Mouse (Mus musculus) adrenal gland, postnatal 25 days (tissue): ENCODE results near the gene Fkbp14. TPM values are rescaled to one million over a fixed set of nuclear protein-coding genes. Genes with fewer than 3 reads are reported as not detected.

Source experiments
- DNase-seq: peaks from one replicate; pipeline ENCODE4 v3.0.0; 2021; ENCODE audit warnings: mixed read lengths
- total RNA-seq: library from RNA; stranded (reverse); gene quantifications from 2 replicates; pipeline ENCODE4 v1.2.3, GENCODE M21; 2021

The Fkbp14 gene
- total RNA-seq, 1 experiment from 2014 or later = 17.2 TPM

DNA sequence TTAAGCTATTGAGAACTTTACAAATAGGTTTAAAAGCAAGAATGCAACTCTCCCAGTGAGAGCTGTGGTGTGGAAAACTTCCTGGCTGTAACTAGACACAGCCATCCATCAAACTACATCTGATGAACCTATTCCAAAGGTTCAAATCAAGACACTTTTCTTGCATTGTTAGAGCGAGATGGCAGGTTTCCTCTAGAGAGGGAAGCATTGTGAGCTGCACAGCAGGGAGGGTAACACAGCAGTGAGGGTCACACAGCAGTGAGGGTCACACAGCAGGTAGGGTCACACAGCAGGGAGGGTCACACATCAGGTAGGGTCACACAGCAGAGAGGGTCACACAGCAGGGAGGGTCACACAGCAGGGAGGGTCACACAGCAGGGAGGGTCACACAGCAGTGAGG is 8.9 kb downstream of the Fkbp14 start:
- DNase-seq = no peak

DNA sequence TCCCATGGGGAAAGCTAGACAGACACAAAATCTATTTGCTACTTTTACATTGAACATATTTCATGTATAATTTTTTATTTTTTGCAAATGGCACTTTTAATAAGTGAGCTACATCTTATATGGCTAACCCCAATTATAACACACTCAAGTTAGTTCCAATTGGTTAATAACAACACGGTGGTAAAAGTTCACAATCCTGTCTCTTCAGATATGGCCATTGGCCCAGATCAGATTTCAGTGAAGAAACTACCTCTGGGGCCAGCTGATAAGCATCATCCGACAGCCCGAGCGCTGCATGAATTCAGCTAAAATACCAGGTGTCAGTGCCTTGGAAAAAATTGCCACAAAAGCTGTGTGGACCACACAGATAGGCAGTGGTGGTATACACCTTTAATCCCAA is 9.4 kb downstream of the Fkbp14 start:
- no peak for DNase-seq

DNA sequence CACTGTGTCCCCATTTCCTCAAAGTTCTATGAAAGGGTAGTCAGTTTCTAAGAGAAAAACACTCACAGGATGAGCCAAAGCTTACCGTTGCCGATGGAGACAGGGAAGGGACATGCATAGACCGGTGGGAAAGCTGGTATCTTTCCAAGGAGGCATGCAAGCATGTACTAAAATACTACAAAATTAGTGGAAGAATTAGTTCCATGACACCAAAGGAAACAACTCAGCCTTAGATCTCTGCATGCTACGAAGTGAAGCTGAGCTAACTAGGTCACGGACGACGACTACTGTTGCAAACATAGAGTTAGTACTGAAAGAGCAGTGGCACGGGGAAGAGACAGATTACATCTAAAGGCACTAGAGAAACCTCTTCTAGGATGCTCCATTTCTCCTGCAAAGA is 10.2 kb downstream of the Fkbp14 start:
- no peak for DNase-seq

DNA sequence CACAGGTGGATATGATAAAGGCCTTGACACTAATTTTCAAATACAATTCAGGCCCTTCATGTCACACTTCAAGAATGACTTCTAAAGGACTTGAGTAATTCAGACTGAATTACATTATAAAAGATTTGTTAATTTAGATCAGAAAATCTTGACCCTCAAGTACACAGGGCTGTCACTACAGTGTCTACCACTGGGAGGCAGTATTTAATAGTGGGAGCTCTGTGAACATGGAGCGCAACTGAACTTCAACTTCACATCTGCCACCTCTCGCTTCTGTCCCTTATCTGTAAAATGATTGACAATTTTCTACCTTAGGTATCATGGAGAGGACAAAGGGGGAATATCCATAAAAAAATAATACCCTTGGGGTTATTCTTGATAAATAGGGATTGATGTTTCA is 10.9 kb downstream of the Fkbp14 start:
- peak; percentile 18 for DNase-seq

DNA sequence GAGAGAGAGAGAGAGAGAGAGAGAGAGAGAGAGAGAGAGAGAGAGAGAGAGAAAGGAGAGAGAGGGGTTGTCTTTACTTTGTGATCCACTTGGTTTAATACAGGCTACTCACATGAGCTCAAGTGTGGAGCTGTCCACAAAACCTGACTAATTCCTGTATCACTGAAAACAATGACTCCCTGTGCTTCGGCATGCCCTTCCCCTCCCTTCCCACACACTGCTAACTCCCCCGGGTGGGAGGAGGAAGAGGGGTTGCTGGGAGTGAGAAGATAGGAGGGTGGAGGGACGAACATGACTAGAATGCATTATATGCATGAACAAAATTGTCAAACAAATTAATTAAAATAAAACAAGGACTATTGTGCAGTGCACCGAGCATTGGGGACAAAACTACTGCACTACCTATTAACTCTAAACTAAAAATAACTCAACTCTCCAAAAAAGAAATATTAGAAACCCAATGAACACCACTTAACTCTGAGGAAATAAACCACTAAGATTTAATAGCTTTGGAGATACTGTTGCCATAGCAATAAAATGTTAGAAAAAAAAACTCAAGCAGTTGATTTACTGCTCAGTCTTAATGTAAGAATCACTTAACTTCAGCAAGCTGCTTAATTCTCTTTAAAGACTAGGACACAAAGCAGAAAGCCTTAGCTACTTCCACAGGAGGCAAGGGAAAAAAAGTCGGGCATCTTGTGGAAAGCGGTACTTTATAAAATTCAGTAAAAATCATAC is 23.7 kb downstream of the Fkbp14 start:
- DNase-seq = no peak

DNA sequence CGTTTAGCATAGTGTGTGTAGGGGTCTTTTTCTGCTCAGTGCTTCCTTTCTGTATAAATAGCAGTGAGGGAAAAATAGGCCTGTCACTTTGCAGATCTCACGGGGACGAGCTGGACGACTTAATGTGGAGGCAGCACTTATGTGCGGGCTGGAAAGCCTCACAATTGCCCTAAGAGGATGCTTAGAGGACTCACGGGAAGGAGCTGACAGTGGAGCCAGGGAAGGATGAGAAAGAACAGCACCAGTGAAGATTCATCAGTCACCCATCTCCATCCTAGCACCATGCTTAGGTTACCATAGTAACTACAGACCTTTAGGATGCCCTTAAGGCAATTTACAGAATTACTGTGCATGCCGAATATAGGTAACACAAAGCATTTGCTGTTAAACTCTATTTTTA is 27.3 kb downstream of the Fkbp14 start:
- DNase-seq = no peak

DNA sequence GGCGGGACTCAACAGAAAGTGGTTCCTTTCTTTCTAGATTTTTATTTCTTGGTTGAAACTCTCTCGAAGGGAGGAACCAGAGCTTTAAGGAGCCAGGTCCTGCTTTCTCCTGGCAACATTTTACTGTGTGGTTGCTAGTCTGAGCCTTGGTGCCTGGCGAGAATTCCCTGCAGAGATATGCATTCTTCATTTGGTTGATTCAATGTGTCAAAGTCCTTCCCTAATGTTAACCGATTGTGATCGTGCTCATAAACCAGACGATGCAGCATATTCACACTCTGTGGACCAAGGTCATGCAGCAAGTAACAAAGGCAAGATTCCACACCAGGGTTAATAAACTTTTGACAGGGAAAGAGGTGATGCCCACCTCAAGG is 30.6 kb downstream of the Fkbp14 start:
- DNase-seq = no peak

DNA sequence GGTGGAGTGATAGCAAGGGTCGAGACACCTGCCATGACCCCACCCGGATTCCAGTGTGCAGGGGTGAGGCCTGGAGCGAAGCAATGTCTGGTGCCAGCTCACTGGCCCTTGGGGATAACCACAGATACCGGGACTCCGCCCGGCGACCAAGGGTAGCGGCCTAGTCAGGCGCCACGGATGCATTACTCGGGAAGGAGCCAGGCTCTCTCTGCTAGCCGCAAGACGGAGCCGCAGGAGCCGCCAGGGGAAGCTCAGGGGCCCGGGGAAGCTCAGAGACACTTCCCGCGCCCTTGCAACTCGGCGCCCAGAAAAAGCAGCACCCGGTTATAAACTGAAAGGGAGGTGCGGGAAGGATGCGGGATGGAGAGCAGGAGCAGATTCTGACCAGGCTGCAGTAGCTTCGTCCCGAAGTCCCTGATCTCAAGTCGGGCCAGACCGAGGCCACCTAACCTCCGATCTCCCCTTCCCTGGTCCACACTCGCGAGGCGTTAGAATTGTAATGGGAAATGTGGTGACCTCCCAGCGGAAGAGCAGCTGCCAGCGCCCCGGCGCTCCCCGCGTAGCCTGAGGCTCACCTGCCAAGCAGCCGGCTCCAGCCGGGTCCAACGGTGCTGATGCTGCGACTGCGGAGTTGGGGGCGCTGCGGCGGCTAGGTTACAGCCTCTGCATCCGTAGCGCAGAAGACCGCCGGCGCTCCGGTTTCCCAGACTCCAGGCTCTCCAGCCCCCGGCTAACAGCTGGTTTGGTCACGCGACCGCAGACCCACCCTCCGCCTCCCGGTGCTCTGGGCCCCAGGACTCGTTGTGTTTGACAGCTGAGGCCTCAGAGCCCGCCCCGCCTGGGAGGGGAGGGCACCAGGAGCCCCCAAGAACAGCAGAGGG is 31.2 kb downstream of the Fkbp14 start, which contains the start of gene Scrn1:
TSS of gene Scrn1 (minus strand) at position 825 of the 881 bp plus-strand sequence.
- DNase-seq = peak; percentile 71

DNA sequence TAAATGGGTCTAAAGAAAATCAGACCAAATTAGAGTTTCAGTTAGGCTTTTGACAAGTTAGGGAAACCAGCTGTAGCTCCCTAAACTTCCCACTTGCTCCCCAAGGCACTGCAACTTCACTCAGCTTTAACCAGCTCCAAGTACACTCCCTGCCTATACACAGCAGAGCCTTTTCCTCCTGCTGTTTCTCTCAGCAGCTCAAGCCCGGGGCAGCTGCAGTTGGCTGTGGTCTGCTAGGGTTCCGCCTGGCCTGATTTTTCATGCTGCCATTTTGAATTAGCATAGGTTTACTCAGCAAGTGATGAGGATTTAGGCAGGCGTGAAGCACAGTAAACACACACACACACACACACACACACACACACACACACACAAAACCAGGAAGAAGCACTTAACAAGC is 32.1 kb downstream of the Fkbp14 start:
- no peak for DNase-seq

DNA sequence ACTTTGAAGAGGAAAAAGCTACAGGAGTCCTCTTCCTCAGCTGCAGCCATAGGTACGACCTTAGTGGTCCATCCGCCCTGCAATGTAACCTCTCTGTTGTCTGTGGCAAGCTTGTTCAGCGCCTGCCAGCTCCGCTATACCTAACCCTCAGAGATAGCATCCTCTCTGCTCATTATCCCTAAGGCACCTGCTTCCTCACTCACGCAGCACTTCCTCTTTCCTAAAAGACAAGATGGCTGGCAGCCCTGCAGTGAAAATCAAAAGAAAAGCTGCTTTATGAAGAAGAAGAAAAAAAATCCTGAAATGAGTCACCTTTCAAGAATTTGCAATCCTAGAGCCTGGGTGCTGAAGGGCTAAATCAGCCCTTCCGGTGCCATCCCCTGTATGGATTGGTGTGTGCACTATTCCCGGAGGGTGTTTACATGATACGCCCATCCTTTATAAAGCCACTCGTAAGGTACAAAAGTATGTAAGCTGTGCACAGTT is 32.6 kb downstream of the Fkbp14 start:
- no peak for DNase-seq

DNA sequence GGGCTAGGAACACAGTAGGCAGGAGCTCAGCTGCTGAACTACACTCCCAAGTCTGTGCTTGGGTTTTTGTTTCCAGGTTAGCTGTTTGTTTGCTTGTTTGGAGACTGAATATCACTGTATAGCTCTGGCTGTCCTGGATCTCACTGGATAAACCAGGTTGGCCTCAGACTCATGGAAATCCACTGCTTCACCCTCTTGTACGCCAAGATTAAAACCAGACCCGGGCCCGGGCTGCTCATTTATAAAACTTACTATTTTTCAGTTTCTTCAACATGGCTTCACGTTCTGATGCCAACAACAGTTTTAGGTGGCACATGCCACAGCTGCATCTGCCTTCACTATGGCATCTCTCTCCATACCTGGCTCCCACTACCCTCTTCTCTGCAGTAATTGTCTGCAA is 33.5 kb downstream of the Fkbp14 start:
- no peak for DNase-seq

DNA sequence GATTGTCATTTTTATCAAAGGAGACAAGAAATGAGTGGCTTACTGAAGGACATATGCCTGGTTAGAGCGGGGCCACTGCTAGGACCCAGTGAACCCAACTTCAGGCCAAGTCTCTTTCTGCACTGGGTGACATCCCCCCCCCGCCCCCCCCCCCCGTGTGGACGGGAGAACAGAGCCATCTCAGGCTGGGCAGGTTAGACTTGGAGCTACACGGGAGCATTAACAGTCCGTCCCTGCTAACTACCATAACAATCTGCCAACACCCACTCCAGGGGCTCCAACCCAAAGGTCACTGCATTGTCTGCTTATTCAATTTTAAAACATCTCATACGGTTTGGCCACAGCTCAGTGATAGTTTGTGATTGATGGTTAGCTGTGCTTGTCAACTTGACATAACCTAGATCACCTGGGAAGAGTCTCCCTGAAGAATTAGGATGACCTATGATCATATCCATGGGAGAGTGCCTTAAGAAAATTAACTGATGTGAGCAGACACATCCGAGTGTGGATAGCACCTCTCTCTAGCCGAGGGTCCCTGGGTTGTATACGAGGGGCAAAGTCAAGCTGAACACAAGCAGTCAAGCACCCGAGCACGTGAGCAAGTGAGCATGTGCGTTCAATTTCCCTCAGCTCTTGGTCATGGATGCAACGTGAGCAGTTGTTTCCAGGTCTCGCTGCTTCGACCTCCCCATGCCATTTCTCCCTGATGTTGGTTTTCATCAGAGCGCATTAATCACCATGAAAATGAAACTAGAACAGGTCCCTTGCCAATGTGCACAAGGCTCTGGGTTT is 34.9 kb downstream of the Fkbp14 start:
- DNase-seq = no peak

DNA sequence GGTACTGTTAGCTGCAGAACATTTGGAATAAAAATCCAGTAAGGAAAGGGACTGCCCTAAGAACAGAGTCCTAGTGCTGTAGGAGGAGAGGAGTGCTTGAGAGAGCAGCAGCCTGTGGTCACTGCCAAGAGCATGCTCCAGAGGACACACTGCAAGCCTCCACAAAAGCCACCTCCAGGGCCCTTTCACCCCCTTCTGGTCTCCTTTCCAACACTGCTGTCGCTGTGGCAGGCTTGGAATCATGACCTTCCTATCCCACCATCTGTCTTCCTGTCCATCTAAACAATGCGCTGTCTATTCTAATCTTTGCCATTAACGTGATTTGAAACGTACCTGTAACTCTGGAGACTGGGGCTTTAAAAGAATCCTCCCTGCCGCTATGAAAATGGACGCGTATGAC is 38.6 kb downstream of the Fkbp14 start:
- no peak for DNase-seq

DNA sequence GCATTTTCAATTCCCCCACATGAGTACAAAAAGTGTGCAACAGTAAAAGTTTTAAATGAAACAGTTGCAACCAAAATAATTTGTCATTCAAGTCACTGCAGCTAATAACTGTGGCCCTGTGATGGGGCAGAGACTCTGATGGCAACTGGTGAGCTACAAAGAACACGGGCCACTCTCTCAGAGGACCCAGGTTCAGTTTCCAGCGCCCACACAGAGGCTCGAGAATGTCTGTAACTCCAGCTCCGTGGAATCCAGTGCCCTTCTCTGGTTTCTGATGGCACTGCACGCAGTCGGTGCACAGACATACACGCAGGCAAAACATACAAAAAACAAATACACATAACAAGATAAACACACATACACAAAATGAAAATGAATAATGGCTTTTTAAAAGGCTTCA is 39.4 kb downstream of the Fkbp14 start:
- DNase-seq = no peak

DNA sequence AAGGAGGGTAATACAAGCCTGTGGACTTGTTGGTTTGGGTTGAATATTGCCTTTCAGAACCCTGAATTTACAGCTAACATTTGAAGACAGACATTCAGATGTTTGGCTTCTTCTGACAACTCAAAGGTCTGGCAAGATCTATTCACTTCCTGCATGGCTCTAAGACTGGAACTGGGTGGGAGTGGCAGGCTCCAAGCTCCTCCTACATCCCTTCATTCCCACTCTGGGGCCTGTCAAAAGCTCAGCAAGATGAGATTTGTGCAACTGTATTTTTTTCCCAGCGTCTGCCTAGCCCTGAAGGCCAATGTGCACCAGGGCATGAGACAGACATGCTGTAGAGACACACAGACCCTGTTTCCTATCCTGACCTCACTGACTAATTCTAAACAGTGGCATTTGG is 41.3 kb downstream of the Fkbp14 start:
- DNase-seq = no peak

DNA sequence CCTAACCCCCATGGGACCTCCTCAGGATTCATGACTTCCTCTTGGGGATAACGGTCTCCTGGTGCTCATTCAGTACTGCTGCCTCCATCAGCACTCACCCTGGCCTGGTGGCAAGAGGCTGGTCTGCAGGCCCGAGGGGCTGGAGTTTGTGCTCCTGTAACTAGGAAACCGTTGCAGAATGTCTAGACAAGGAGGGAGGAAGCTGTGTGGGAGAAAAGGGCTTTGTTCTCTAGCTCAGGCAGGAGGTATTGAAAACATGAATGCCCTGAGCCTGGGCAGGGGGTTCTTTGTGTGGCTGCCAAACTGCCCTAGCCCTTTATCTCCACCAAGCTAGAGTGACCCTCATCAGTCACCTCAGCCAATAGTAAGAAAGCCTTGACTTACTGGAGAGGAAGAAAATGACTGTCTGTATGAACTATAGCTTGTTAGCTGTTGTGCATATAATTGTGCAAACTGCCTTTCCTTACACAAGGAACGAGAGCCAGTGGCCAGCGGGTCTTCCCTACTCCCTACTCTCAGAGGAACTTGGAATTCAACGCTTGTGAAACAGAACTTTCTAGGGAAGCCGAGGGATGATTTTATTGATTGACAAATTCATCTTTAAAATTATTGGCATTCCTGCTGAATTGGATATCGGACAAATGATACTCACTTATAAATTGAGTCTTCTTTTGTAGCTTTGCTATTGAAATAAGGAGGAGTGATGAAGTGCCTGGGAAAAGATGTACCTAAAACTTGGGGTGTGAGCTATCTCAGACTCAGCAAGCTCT is 42.6 kb downstream of the Fkbp14 start:
- DNase-seq = no peak

DNA sequence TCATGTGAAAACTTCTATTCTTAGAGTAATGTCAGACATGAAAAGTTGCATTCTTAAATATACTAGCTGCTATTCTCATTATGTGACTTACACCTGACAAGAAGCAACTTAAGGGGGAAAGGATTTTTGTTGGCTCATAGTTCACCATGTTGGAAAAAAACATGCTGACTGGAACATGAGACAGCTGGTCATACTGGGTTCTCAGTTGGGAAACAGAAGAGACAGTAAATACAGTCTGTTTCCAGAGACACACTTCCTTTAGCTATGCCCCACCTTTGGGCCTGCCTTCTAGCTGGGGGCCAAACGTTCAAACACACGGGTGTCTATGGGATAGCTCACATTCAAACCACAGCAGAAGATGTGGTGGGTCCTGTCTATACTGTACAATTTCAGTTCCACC is 43.5 kb downstream of the Fkbp14 start:
- no peak for DNase-seq

DNA sequence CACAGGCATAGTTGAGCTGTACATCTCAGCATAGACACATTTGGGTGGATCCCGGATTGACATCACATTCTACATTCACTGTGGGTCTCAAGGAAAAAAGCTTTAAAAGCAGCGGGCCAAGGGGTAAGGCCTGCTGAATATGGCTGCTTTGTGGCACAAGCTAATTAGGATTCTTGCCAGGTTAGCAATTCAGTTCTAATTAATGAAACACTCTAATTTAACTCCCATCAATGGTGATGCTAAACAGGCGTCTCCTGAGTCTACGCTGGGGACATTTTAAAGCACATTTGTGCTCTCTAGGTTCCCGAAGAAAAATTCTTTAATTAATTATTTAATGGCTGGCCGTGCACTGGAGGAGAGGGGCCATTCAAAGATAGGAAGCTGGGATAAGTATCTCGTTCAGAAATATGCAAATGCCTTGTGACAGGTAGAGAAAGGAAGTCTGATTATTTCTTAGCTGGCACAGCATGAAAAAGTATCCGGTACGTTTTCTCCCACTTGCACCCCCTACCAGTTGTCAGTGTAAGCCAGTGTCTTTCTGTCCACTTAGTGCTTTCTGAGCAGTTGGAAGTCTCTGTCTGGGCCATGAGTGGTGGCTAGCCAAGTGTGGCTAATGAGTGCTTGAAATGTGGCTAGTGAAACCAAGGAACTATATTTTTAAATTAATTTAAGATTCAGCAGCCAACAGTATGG is 44.2 kb downstream of the Fkbp14 start:
- DNase-seq = no peak

DNA sequence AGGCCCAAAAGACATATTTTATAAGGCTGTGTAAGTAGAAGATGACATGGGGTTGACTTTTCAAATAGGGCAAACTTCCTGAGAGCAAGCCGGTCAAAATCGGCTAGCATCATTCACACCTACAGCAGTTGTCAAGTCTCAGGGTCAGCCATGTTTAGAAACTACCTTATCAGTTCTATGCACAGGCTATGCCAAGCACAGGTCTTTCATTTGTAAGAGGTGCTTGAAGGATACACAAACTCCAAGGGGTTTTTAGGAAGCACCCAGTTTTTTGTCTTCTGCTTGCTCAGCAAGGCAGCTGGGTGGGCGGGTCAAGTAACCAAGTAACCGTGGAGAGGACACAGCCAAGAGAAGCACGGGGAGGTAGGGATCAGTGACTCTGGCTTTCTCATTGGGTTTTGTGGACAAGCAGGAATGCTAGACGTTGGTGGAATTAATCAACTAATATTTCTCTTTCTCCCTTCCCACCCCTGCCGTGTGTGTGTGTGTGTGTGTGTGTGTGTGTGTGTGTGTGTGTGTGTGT is 46.2 kb downstream of the Fkbp14 start:
- no peak for DNase-seq

DNA sequence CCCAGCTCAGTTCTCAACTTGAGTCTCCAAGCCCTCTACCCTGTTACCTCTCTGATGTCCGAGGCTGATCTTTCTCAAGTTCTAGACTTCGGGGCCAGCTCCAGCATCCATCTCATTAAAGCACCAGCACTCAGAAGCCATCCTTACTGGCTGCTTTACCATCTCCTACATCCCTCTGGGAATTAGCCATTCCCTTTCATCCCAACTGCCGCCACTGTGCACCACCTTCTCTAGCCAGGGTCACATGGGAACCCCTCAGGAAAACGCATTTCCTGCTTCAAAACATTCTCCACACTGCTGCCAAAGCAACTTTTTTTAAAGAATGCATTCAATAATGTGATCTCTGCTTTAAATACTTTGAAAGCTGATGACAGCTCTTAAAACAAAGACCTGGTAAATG is 47.8 kb downstream of the Fkbp14 start:
- no peak for DNase-seq
